Mouse (Mus musculus) myocyte (in vitro differentiated cells): ENCODE data around the gene Lypla2. TPM values are rescaled to one million over a fixed set of nuclear protein-coding genes. Genes with fewer than 3 reads are reported as not detected.

Source experiments
- H3K27me3 ChIP-seq: one replicate; pipeline ENCODE4 v1.6.1; 2011; ENCODE audit not compliant: control insufficient read depth, insufficient read depth, insufficient read length
- H3K36me3 ChIP-seq: one replicate; pipeline ENCODE4 v1.6.1; 2011; ENCODE audit not compliant: control insufficient read depth, insufficient read depth
- H3K4me2 ChIP-seq: one replicate; pipeline ENCODE4 v1.6.1; 2011; ENCODE audit warnings: low read depth, control low read depth
- H3K4me3 ChIP-seq: one replicate; pipeline ENCODE4 v1.5.1; 2011; ENCODE audit warnings: mild to moderate bottlenecking, control low read depth, moderate library complexity
- H3K79me2 ChIP-seq: one replicate; pipeline ENCODE4 v1.6.1; 2011; ENCODE audit not compliant: control insufficient read depth, insufficient read depth
- H3ac ChIP-seq: one replicate; pipeline ENCODE4 v1.6.1; 2011; ENCODE audit not compliant: control insufficient read depth, insufficient read length
- CEBPB ChIP-seq: IDR thresholded peaks from 2 replicates; pipeline ENCODE4 v1.6.1; 2011; ENCODE audit warnings: mild to moderate bottlenecking, moderate library complexity; ENCODE audit not compliant: poor library complexity, insufficient read depth, severe bottlenecking
- E2F4 ChIP-seq: IDR thresholded peaks from one replicate; pipeline ENCODE4 v1.6.1; 2011; ENCODE audit warnings: mild to moderate bottlenecking, control low read depth, moderate library complexity; ENCODE audit not compliant: insufficient read depth
- MAX ChIP-seq: IDR thresholded peaks from one replicate; pipeline ENCODE4 v1.6.1; 2011; ENCODE audit warnings: low read depth, mild to moderate bottlenecking, control low read depth
- MYOD1 ChIP-seq, 3 experiments: IDR thresholded peaks; one replicate each; pipeline ENCODE4 v1.6.1; 2011; ENCODE audit warnings: control low read depth in 2 of 3, low read depth in 2 of 3, mild to moderate bottlenecking in 2 of 3, moderate library complexity in 1 of 3; ENCODE audit not compliant: insufficient read length in 2 of 3, control insufficient read depth in 1 of 3
- MYOG ChIP-seq, 3 experiments: IDR thresholded peaks; one replicate each; pipeline ENCODE4 v1.6.1; 2011; ENCODE audit warnings: control low read depth in 2 of 3, low read depth in 2 of 3, mild to moderate bottlenecking in 2 of 3; ENCODE audit not compliant: insufficient read length in 2 of 3, control insufficient read depth in 1 of 3, insufficient read depth in 1 of 3
- POLR2A ChIP-seq: IDR thresholded peaks from one replicate; pipeline ENCODE4 v1.6.1; 2011; ENCODE audit warnings: low read depth, mild to moderate bottlenecking, control low read depth, moderate library complexity; ENCODE audit not compliant: insufficient read length
- POLR2AphosphoS2 ChIP-seq: IDR thresholded peaks from one replicate; pipeline ENCODE4 v1.6.1; 2011; ENCODE audit warnings: low read depth, control low read depth; ENCODE audit not compliant: insufficient read length
- REST ChIP-seq: IDR thresholded peaks from one replicate; pipeline ENCODE4 v1.6.1; 2011; ENCODE audit warnings: mild to moderate bottlenecking, control low read depth, moderate library complexity; ENCODE audit not compliant: insufficient read depth, insufficient read length
- SRF ChIP-seq: IDR thresholded peaks from one replicate; pipeline ENCODE4 v1.6.1; 2011; ENCODE audit warnings: low read depth; ENCODE audit not compliant: control insufficient read depth, insufficient read length
- TCF12 ChIP-seq: IDR thresholded peaks from one replicate; pipeline ENCODE4 v1.6.1; 2011; ENCODE audit warnings: mild to moderate bottlenecking, control low read depth; ENCODE audit not compliant: poor library complexity, insufficient read depth, severe bottlenecking
- TCF3 ChIP-seq: IDR thresholded peaks from one replicate; pipeline ENCODE4 v1.6.1; 2011; ENCODE audit warnings: low read depth, control low read depth; ENCODE audit not compliant: insufficient read length
- USF1 ChIP-seq: IDR thresholded peaks from one replicate; pipeline ENCODE4 v1.6.1; 2011; ENCODE audit warnings: low read depth, mild to moderate bottlenecking, control low read depth, moderate library complexity
- polyA plus RNA-seq: library from polyadenylated mRNA; unstranded; fragments of >200 nt; fragmentation: generic; extraction: Trizol; gene quantifications from one replicate; pipeline ENCODE4 v1.2.1, GENCODE M21; 2012; ENCODE audit warnings: missing spikeins

Gene Lypla2
- polyA plus RNA-seq, 1 experiment = 60.9 TPM

GRCm38 (mm10) chr4:135993941-135994340 lies 21.5 kb upstream of the Lypla2 start:
- Histone ChIP-seq H3K36me3 (no peaks in the 10 kb centered on the region), H3ac (no peak overlapping the region), H3K27me3 (no peaks in the 10 kb centered on the region), H3K79me2 (no peaks in the 10 kb centered on the region), H3K4me3 (no peak overlapping the region), H3K4me2 (no peak overlapping the region)
- no peak for TF ChIP-seq TCF12
- no peak for TF ChIP-seq MAX
- no peak for TF ChIP-seq USF1
- TF ChIP-seq POLR2AphosphoS2 = no peak
- TF ChIP-seq TCF3 = no peak
- no peak for TF ChIP-seq REST
- TF ChIP-seq MYOG (IDR thresholded peaks at IDR 0.05; ENCODE audit: control insufficient read depth in 1 of 3, insufficient read depth in 1 of 3, insufficient read length in 2 of 3, low read depth in 2 of 3) = no peak
- no peak for TF ChIP-seq E2F4
- TF ChIP-seq MYOD1 (IDR thresholded peaks at IDR 0.05; ENCODE audit: control insufficient read depth in 1 of 3, insufficient read length in 2 of 3, low read depth in 2 of 3) = no peak
- TF ChIP-seq POLR2A = no peak

- Histone ChIP-seq H3K4me3 (peak overlapping the region; percentile 71), H3K27me3 (no peaks in the 10 kb centered on the region), H3K36me3 (no peaks in the 10 kb centered on the region), H3K79me2 (peaks cover 12% of the 10 kb centered on the region), H3K4me2 (peak overlapping the region; percentile 93), H3ac (peak overlapping the region; percentile 69)
- TF ChIP-seq E2F4 = no peak
- TF ChIP-seq REST = no peak
- no peak for TF ChIP-seq MAX
- no peak for TF ChIP-seq MYOD1 (IDR thresholded peaks at IDR 0.05; ENCODE audit: control insufficient read depth in 1 of 3, insufficient read length in 2 of 3, low read depth in 2 of 3)
- TF ChIP-seq USF1 = no peak
- no peak for TF ChIP-seq SRF
- TF ChIP-seq TCF3 = no peak
- no peak for TF ChIP-seq MYOG (IDR thresholded peaks at IDR 0.05; ENCODE audit: control insufficient read depth in 1 of 3, insufficient read depth in 1 of 3, insufficient read length in 2 of 3, low read depth in 2 of 3)
- TF ChIP-seq POLR2A = no peak
- no peak for TF ChIP-seq POLR2AphosphoS2
- TF ChIP-seq TCF12 = no peak
- TF ChIP-seq CEBPB = no peak
Measured at GRCm38 (mm10) chr4:135987714-135988113, 15.3 kb upstream of the Lypla2 start.

- peaks cover 12% of the 10 kb centered on the region for H3K79me2 ChIP-seq
Measured at GRCm38 (mm10) chr4:135986943-135987710, 14.7 kb upstream of the Lypla2 start, which contains the start of gene Pithd1. Pithd1 (minus strand) TSS chr4:135987264.

GRCm38 (mm10) chr4:135986301-135986942 lies 14.0 kb upstream of the Lypla2 start:
- H3ac ChIP-seq = peak overlapping the region; percentile 69
- peak overlapping the region; percentile 96 for H3K4me2 ChIP-seq
- H3K27me3 ChIP-seq = no peaks in the 10 kb centered on the region
- peak overlapping the region; percentile 71 for H3K4me3 ChIP-seq
- TF ChIP-seq POLR2A (no peak), MAX (no peak), CEBPB (no peak), POLR2AphosphoS2 (no peak), REST (no peak), E2F4 (no peak), MYOG (IDR thresholded peaks at IDR 0.05; ENCODE audit: control insufficient read depth in 1 of 3, insufficient read depth in 1 of 3, insufficient read length in 2 of 3, low read depth in 2 of 3) (no peak), SRF (no peak), TCF12 (no peak), TCF3 (no peak), USF1 (no peak), MYOD1 (IDR thresholded peaks at IDR 0.05; ENCODE audit: control insufficient read depth in 1 of 3, insufficient read length in 2 of 3, low read depth in 2 of 3) (no peak)
- peaks cover 12% of the 10 kb centered on the region for H3K79me2 ChIP-seq
- no peaks in the 10 kb centered on the region for H3K36me3 ChIP-seq

More at GRCm38 (mm10) chr4:135986943-135987710, 14.7 kb upstream of the Lypla2 start, which contains the start of gene Pithd1:
- TF ChIP-seq USF1 (no peak), TCF12 (no peak), TCF3 (peak; percentile 3), CEBPB (no peak), MYOD1 (IDR thresholded peaks at IDR 0.05; ENCODE audit: control insufficient read depth in 1 of 3, insufficient read length in 2 of 3, low read depth in 2 of 3) (peak in 1 of 3 experiments; percentile 16), E2F4 (peak; percentile 76), SRF (peak; percentile 66), MYOG (IDR thresholded peaks at IDR 0.05; ENCODE audit: control insufficient read depth in 1 of 3, insufficient read depth in 1 of 3, insufficient read length in 2 of 3, low read depth in 2 of 3) (peak in 1 of 3 experiments; percentile 41), REST (peak; percentile 23), POLR2A (no peak), POLR2AphosphoS2 (peak; percentile 99), MAX (no peak)
- Histone ChIP-seq H3K27me3 (no peaks in the 10 kb centered on the region), H3K4me2 (peak within 1 kb of the TSS; percentile 96), H3K4me3 (peak within 1 kb of the TSS; percentile 71), H3K36me3 (no peaks in the 10 kb centered on the region), H3ac (peak within 1 kb of the TSS; percentile 69)
